Mouse (Mus musculus) embryonic stem cell, embryonic (primary cell): ENCODE measurements at regions not wholly inside any gene's neighbourhood (a gene's known extent, or its start where the extent isn't known, plus 50 kb on each side); places are given as distances from the start of the nearest gene placed in this dataset.

Source experiments
- CTCF ChIA-PET, 4 experiments: fragments of 300-600 bp in 2 of 4; fragments of 350-600 bp in 2 of 4; sonication (Branson Sonifier 250); formaldehyde crosslinking; loops; one replicate each; lab custom pipeline; 2022; ENCODE audit warnings: inconsistent platforms in 2 of 4; lab: Charles Lee
- POLR2A ChIA-PET, 4 experiments: fragments of 300-600 bp in 2 of 4; fragments of 350-600 bp in 2 of 4; sonication (Branson Sonifier 250); formaldehyde crosslinking; loops; one replicate each; lab custom pipeline; 2022; ENCODE audit warnings: antibody characterized with exemption in 4 of 4, inconsistent platforms in 1 of 4; lab: Charles Lee

DNA sequence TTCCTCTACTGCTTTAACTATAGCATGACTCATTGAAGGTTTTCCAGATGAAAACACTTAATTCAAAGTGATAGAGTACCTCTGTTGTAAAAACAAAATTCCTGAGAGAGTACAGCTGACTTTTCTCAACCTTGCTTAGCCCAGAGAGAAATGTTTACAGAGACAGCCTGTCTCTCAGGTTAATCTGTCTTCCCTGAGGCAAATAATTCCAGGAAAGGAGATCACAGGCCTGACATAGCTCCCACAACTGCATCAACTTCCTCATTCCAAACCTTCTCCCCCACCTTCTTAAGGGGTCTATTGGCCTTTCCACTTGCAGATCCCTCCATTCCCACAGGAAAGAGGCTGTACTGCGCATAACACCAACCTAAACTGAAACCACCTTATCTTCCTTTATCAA lies 586.1 kb upstream of the Impad1 start:
- POLR2A ChIA-PET = no interaction called here
- CTCF ChIA-PET = interaction anchor here in 1 of 4 experiments (0.6 kb wide), 1 partner anchor 578 kb away, joined by 5 read pairs; no protein-coding TSS in a partner anchor

DNA sequence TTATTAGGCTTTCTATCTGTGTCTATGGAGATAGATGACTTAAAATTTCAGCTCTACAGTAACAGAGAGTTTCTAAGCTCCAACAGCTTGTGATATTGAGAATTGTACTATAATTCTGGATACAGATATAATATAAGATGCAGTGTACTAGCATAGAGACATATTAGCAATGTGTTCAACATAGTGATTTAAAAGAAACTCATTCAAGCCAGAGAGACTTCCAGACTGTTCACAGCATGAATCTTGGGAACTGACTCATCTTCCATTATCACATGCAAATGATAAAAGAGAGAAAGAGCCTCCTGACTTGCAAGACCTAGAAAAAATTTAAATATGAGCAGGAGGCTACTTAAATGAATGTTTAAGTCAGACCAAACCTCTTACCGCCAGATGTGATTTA lies 565.1 kb upstream of the Impad1 start:
- ChIA-PET CTCF (no interaction called here), POLR2A (no interaction called here)

DNA sequence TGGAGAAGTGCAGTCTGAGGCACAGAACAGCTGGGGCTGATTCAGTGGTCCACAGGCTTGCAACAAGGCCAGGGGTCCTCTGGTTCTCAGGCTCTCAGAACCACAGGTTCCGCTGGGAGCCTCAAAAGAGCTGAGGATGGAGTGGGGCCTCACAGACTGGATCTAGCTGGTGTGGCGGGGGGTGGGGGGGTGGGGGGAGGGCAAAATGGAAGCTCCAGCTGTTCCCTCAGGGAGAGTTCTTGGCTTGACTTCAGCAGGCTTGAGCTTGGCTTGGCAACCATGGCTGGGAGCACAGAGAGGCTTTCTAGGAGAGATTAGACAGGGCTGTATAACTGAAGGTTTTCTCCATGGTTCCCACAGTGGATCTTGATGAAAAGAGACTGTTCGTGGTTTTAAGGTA lies 553.1 kb upstream of the Impad1 start:
- CTCF ChIA-PET = no interaction called here
- POLR2A ChIA-PET = no interaction called here

DNA sequence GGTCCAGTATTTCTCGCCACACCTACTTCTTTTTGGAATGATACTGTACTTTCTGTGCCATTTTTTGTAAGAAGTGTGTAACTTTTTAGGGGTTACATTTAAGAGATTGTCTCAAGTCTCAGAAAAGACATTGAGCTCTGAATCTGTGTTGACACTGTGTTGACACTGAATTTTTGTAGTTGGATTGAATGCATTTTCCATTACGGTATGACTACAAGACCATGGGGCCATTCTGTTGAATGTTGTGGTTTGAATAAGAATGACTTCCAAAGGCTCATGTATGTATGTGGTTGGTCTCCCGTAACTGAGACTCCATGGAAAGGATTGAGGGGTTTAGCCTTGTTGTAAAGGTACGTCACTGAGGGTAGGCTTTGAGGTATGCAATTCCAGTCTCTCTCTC lies 551.6 kb upstream of the Impad1 start:
- CTCF ChIA-PET = no interaction called here
- POLR2A ChIA-PET = no interaction called here

DNA sequence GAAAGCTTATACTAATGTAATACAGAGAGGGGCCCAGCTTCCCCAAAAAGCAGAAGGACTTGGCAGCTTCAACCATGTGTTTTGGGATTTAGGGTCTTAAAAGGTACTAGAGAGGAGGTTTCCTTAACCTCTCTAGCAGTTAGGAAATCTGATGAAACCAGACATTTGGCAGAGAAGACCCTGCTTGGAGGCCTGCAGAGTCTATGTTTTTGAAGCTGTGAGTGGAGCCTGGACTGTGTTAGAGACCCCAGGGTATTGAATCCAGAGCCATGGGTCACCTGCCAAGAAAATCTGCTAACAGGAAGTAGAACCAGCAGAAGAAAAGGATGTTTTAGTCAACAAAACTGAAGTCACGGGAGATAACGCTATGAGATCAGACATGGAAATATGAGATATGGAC lies 551.2 kb upstream of the Impad1 start:
- ChIA-PET POLR2A (no interaction called here), CTCF (no interaction called here)

DNA sequence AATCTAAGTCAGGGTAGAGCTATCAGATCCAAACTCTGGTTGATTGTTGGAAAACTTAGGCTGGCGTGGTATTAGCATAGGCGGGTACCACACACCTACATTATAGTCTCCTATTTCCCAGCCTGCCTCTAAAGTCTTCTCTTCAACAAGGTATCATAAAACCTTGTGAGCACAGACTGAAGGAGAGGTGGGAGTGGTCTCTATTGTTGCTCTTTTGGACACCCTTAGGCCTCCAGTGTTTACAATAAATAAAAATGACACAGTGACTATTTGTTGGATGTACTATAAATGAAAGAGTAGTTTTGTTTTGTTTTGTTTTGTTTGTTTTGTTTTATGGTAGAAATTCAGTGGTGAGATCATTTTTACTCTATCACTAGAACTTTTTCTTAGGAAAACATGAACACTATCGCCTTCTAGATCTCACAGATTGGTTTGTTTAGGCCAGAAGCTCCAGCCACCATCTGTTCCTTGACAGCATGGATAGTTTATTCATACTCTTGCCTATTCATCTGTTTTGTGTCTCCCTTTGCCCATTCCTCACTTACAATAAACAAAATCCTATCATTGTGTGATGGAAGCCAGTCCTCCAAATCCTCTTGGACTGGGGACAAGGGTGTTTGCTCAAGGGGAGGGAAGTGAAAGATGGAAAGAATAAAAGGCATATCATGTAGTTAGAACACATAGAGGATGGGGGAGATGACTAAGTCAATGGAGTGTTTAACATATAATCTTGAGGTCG lies 544.2 kb upstream of the Impad1 start:
- ChIA-PET POLR2A (no interaction called here), CTCF (no interaction called here)

DNA sequence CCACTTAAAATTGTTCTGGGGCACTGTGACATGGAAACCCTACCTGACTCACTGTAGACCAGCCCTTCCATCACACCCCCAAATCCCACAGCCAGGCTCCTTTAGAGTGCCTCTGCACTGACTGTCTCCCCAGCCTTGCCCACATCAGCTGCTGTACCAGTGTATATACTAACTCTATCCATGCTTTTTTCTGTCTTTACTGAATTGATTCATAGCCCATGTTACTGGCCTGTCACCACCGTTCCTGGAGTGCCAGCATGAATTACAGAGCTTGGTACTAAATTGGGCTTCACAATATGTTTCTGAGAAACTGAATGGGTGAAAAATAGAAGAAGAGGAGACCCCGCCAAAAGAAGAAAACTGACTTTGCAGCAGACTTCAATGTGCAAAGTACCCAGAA lies 541.9 kb upstream of the Impad1 start:
- POLR2A ChIA-PET = no interaction called here
- CTCF ChIA-PET = no interaction called here

DNA sequence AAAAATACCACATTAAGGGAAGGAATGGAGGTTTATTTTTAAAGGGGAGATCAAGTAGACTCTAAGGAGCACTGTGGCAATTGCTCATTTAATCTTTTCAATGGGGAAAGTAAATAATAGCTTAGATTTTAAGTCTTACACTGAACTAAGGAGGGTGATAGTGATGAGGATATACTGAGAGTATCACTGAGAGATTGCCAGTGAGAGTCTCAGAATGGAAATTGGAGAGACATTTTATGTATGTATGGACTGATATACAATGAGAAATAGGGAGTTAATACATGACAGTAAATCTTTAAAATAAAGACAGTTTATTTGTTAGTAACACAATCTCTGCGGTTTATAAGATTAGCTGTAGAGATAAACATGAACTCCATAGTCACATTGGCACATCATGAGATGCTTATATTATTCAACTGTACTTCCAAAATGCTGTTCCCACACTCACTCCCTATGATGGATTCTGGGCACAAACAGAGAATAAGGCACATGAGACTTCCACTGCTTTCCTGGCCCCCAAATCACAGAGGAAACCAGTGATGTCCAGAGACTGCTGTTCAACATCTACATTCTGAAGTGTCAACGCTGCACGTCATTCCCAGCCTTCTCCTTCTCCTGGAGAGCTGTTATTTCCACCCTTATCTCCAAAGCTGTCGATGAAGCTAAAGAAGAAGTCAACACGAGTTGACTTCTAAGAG lies 535.5 kb upstream of the Impad1 start:
- ChIA-PET CTCF (no interaction called here), POLR2A (no interaction called here)

DNA sequence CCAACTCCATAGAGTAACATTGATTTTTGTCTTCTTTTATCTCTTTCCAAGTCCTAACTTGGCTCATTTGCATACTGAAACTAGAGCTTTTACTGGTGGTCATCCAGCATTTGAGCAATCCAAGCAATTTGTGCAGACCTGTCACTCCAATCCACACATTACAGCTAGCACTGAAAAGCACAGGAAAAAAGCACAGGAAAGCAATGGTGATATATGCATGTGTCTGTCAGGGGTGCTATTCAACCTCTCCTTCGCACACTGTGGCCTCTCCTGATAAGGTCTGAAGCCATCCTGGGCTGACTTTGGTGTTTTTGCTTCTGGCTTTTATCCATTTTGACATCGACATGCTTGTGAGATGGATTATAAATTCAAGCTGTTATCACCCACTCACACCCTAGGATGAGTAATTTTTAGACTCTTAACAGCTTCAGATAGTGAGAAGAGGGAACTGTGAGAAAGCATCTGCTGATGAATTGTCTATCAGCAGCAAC lies 534.1 kb upstream of the Impad1 start:
- CTCF ChIA-PET = no interaction called here
- POLR2A ChIA-PET = no interaction called here

DNA sequence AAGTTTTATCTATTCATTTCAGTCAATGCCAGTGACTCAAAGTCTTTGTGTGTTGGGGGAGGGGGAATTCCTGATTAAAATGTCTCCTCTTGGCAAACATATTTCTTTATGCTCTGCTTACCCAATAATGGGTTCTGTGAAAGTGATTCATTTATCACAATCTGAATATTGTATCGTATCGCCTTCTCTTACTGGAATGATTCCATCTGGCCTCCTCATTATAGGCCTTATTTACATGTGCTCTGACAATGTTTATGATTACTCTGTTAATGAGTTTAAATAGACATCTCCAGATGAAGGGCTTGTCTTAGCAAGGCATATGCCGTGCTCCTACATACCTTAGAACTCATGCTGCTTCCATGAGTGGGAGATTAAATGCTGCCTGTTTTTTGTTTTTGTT lies 508.3 kb upstream of the Impad1 start:
- ChIA-PET CTCF (no interaction called here), POLR2A (no interaction called here)

DNA sequence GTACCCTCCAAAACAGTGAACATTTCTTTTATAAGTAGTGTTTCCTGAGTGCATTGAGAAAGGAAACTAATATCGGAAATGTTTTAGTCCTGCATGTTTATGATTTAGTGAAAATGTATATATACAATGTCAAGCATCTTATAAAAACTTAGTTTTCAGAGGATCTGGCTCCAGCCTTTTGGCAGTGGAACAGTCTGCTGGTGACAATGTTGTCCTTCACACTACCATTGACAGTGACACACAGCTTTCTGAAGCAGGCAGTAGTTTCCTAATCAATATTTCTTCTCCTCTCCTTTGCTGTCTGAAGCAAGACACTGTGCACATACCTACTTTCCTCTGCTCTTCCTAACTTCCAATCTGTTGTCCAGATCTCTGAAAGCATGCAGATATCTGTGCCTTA lies 507.9 kb upstream of the Impad1 start:
- CTCF ChIA-PET = no interaction called here
- POLR2A ChIA-PET = no interaction called here

DNA sequence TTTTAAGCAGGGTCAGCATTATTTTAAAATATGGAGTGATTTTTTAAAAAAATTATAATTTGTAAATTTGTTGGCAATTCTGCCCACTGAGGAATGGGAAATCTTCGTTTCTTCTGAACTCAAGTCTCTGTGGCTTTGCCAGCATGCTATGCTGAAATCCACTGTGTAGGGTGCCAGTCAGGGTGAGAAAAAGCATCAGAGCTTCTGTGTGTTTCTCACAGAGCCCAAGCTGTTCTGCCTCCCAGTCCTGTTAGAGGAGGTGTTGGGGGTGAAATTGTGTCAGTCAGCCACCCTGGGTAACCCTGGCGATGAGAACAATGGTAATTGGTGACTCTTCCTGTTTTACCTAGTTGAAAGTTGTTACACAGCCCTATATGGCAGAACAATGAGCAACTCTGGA lies 506.1 kb upstream of the Impad1 start:
- POLR2A ChIA-PET = no interaction called here
- CTCF ChIA-PET = no interaction called here

DNA sequence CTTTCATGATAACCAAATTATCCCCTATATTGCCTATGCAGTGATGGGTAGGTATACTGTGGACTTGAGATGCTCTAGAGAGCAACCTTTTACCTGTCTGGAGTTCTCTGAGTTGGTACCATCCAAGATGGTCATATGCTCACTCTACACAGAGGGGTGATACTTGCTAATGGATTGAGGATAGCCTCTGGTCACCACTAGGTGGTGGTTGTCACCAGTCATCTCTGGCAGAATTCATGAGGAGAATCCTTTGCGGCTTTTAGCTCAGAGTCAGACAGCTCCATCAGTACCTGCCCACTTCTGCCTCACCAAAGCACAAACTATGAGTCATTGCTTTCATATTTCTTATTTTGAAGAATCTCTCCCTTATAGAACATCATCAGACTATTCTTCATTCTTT lies 500.9 kb upstream of the Impad1 start:
- POLR2A ChIA-PET = no interaction called here
- CTCF ChIA-PET = no interaction called here

DNA sequence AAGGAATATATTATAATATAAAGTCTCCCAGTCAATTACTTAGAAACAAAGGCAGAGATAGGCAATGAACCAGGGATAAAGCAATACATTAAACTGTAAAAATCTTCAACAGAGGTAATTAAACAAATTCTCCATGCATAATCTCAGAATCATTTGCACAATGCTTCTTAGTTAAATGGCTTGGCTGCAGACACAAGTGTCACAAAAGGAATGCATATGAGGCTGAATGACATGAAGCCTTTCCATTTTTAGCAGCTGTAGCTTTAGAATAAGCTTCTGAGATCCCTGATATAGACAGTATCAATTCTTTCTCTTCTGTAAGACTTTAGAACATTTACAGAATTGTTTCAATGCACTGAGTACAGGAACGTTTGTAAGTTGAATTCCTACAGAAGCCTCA lies 483.0 kb upstream of the Impad1 start:
- CTCF ChIA-PET = no interaction called here

More for the DNA sequence above, 483.0 kb upstream of the Impad1 start:
- POLR2A ChIA-PET = no interaction called here
